Mouse (Mus musculus) embryonic fibroblast, embryonic 13.5 days (primary cell): Measurements from ENCODE around the gene Napsa. TPM values are rescaled to one million over a fixed set of nuclear protein-coding genes. Genes with fewer than 3 reads are reported as not detected.

ENCODE experiments used
- H3K27ac ChIP-seq: 2 replicates; pipeline ENCODE4 v1.5.1; 2012; ENCODE audit warnings: low read length, control low read depth, inconsistent platforms; ENCODE audit not compliant: insufficient read depth
- H3K4me1 ChIP-seq: 2 replicates; pipeline ENCODE4 v1.6.1; 2011; ENCODE audit warnings: low read length; ENCODE audit not compliant: control insufficient read depth, insufficient read depth
- H3K4me3 ChIP-seq: 2 replicates; pipeline ENCODE4 v1.5.1; 2011; ENCODE audit warnings: mild to moderate bottlenecking, control low read depth, low read length; ENCODE audit not compliant: insufficient read depth
- CTCF ChIP-seq: IDR thresholded peaks from 2 replicates; pipeline ENCODE4 v1.5.1; 2011; ENCODE audit warnings: mild to moderate bottlenecking, control low read depth, low read length, moderate library complexity, borderline replicate concordance; ENCODE audit not compliant: insufficient read depth
- POLR2A ChIP-seq: IDR thresholded peaks from 2 replicates; pipeline ENCODE4 v1.6.1; 2011; ENCODE audit warnings: low read depth, mild to moderate bottlenecking, control low read depth, low read length, moderate library complexity
- polyA plus RNA-seq: library from polyadenylated mRNA; stranded (reverse); fragments of >200 nt; gene quantifications from 2 replicates; pipeline ENCODE4 v1.2.4, GENCODE M21; 2011; ENCODE audit warnings: low read depth; ENCODE audit not compliant: missing spikeins, insufficient read length

Gene Napsa
- polyA plus RNA-seq, 1 experiment: not detected

- TF ChIP-seq POLR2A (no peak), CTCF (no peak)
- no peak overlapping the region for H3K27ac ChIP-seq
- no peaks in the 10 kb centered on the region for H3K4me1 ChIP-seq
- no peak overlapping the region for H3K4me3 ChIP-seq
These were observed 60.5 kb downstream of the Napsa start for GRCm38 (mm10) chr7:44632676-44633075.

- no peak overlapping the region for H3K4me3 ChIP-seq
- TF ChIP-seq CTCF (no peak), POLR2A (no peak)
- no peak overlapping the region for H3K27ac ChIP-seq
- no peaks in the 10 kb centered on the region for H3K4me1 ChIP-seq
These were observed 61.2 kb downstream of the Napsa start for GRCm38 (mm10) chr7:44633407-44633806.

Other genes starting within 250 kb of the Napsa start
- 0.18 and 0.25 TPM in 2 replicates for gene Syt3, start 188.3 kb upstream of the Napsa start, polyA plus RNA-seq
- not detected in 2 replicates for gene 1700008O03Rik, start 186.6 kb upstream of the Napsa start, polyA plus RNA-seq
- 0.32 TPM in 1 of 2 replicates, not detected in the other for gene Lrrc4b, start 143.4 kb upstream of the Napsa start, polyA plus RNA-seq
- gene Aspdh, start 107.0 kb upstream of the Napsa start, polyA plus RNA-seq: not detected in 2 replicates
- 53.0 and 53.9 TPM in 2 replicates for gene Josd2, start 104.4 kb upstream of the Napsa start, polyA plus RNA-seq
- gene Emc10, start 75.9 kb upstream of the Napsa start, polyA plus RNA-seq: 100 and 111 TPM in 2 replicates
- 2.7 and 4.4 TPM in 2 replicates for gene Fam71e1, start 75.8 kb upstream of the Napsa start, polyA plus RNA-seq
- gene Mybpc2, start 47.7 kb upstream of the Napsa start, polyA plus RNA-seq: not detected in 2 replicates
- gene Spib, start 40.3 kb upstream of the Napsa start, polyA plus RNA-seq: not detected in 2 replicates
- gene Pold1, start 23.5 kb upstream of the Napsa start, polyA plus RNA-seq: 21.1 and 23.7 TPM in 2 replicates
- 55.1 and 58.4 TPM in 2 replicates for gene Nr1h2, start 18.4 kb upstream of the Napsa start, polyA plus RNA-seq
- gene Kcnc3, start 18.3 kb downstream of the Napsa start, polyA plus RNA-seq: 0.27 and 0.51 TPM in 2 replicates
- gene Myh14, start 98.5 kb downstream of the Napsa start, polyA plus RNA-seq: not detected in 2 replicates
- not detected in 2 replicates for gene Izumo2, start 136.4 kb downstream of the Napsa start, polyA plus RNA-seq
- 26.3 and 27.4 TPM in 2 replicates for gene Vrk3, start 176.0 kb downstream of the Napsa start, polyA plus RNA-seq
- gene Zfp473, start 178.7 kb downstream of the Napsa start, polyA plus RNA-seq: 0.12 and 0.53 TPM in 2 replicates
- gene Nup62, start 243.7 kb downstream of the Napsa start, polyA plus RNA-seq: 41.1 and 41.2 TPM in 2 replicates
- gene Il4i1, start 244.0 kb downstream of the Napsa start, polyA plus RNA-seq: 2.1 and 2.3 TPM in 2 replicates
- 342 and 471 TPM in 2 replicates for gene Atf5, start 244.3 kb downstream of the Napsa start, polyA plus RNA-seq